Mouse (Mus musculus) CH12F3 (cell line): Measurements from ENCODE around the gene Cst9.

Source experiments
- in situ Hi-C: fragments of 300-500 bp; cut with MboI; formaldehyde crosslinking; loops from 2 replicates; pipeline ENCODE4 v1.14.3; 2020; ENCODE audit warnings: low sequenced_read_pairs

Cst9 gene

GRCm38 (mm10) chr2:148834912-148835311, at the start of gene Cst9:
Gene Cst9, plus strand, starts transcription at chr2:148835147.
- in situ Hi-C loops = no loop called here

DNA sequence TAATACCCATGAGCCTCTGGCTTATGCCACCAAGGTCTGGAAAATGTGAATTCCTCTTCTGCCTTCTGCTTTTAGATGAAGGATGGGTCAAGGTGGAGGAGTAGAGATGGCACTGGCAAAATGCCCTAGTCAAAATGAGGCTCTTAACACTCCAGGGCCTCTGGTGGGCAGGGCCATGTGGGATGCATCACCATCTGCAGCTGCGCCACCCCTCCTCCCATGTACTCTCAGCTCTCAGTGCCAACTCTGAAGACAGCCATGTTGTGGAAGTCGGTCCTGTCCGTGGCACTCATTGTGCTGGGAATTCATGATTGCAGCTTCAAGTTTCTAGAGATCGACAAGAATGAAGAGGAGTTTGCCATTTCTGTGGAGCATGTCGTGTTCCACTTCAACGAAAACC, 45.8 kb upstream of the Cst9 start, which contains the start of gene Cst12:
Cst12 (plus strand) TSS at position 220 of the 400 bp plus-strand sequence.
- in situ Hi-C loops = no loop called here

DNA sequence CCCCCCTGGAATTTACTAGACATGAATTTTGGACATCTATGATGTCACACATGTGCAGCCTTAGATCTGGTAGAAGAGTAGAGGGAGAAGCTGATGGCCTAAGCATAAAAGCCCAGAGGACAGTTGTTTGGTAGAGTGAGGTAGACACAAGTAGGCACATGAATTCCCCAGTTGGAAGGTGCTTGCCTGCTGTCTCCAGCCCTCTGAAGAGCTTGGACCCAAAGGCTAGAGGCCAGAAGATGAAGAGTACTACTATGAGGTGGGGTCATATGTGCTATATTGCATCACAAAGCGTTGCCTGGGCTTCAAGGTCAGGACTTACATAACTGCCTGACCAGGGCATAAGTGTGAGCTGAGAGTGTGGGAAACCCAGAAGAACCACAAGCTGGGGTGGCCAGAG, 36.5 kb upstream of the Cst9 start, which contains the start of gene Cst8:
Cst8 (plus strand) TSS at position 301 of the 400 bp plus-strand sequence.
- in situ Hi-C loops = no loop called here

DNA sequence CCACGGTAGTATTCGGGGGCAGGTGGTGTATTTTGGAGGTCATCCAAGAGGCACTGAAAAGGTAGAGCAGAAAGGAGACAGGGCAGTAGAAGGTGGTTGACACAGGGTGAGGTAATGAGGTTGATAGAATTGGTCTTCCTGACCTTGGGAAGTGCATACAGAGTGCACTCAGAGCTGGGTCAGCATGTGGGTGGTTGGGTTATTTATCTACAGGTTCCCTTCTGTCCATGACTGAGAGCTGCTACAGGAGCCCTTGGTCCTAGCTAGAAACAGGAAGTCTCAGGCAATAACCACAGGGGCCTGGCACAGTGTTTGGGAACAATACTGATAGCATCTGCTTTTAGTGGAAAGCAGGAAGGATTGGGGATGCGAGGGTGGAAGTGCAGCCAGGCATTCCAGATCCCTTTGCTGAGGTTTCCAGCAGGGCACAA, 33.4 kb upstream of the Cst9 start:
- in situ Hi-C loops = no loop called here

DNA sequence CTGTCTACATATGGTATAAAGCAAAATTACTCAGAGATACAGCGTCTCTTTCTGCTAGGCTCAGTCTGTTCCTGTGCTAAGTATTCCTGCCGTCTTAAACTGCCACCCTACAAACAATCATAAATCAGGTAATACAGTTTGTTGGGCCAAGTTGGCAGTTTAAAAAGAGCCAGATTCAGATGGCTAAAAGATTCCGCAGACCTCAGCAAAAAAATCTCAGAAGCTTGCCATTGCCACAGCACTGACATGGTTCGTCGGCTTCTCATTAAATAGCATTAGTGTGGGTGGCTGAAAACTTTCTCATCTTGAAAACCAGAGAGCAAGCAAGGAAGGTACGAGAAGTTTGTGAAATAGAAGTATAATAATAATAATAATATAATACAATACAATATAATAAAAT, 28.3 kb upstream of the Cst9 start:
- in situ Hi-C loops = no loop called here

- in situ Hi-C loops = no loop called here
Measured at GRCm38 (mm10) chr2:148819909-148820308, 15.0 kb upstream of the Cst9 start, which contains the start of gene Cst13. Gene Cst13, plus strand, starts transcription at chr2:148820081.

- in situ Hi-C loops = no loop called here
Measured at GRCm38 (mm10) chr2:148825986-148826385, 9.0 kb upstream of the Cst9 start.

GRCm38 (mm10) chr2:148838075-148838777, 3.3 kb downstream of the Cst9 start:
- in situ Hi-C loops = no loop called here

- in situ Hi-C loops = no loop called here
Measured at GRCm38 (mm10) chr2:148839224-148839623, 4.3 kb downstream of the Cst9 start.

DNA sequence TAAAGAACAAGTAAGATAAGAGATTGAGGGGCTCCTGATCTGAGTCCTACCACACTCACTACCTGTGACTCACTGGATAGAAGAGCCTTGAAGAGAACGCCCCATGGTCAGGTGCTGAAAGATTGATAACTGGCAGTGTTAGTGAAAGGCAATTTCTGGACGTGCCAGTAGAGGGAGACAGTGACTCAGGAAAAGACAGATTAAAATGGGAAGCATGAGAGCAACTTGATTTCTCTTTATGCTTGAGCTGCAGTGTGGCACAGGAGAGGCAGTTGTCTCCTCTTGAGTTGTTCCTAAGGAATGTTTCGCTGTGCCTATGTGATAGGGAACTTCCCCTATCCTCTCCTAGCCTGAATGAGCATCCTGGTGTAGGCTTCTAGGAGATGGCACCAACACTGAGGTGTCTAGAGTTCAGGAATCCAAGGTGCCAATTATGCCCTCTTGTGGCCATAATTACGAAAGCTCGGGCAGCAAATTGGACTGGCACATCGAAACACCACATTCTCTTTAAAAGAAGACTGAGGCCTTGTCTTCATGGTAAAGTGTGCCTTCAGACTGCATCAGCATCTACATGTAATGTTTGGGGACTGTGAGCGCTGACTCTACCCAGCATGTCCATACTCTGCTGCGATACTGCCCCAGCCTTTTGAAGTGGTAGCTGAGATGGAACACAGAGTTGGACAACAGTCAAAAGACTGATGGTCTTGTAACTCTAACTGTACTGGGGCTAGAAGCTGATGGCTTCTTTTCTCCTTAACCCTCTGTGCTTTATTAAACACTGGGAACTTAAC, 16.4 kb downstream of the Cst9 start:
- in situ Hi-C loops = loop anchor here (5.0 kb wide), 1 partner anchor 51 kb away; no protein-coding TSS in a partner anchor

- in situ Hi-C loops = no loop called here
Measured at GRCm38 (mm10) chr2:148856630-148857400, 21.9 kb downstream of the Cst9 start.

DNA sequence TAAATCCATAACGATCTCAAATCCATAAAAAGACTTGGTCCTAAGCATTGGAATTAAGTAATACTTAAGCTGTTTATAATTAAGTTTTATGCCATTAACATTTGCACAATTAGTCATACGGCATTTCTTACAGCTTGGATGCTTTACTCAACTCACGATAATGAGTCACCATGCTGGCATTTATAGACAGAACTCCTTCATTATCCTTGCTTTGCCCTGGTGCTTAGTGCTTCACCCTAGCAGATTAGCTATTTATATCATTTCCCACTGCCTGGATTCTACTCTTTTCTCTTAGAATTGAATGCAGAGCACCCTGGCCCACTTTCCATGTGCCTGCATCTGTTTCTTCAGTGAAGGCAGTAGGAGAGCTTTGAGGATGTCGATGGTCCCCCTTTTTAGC, 22.6 kb downstream of the Cst9 start:
- in situ Hi-C loops = no loop called here

DNA sequence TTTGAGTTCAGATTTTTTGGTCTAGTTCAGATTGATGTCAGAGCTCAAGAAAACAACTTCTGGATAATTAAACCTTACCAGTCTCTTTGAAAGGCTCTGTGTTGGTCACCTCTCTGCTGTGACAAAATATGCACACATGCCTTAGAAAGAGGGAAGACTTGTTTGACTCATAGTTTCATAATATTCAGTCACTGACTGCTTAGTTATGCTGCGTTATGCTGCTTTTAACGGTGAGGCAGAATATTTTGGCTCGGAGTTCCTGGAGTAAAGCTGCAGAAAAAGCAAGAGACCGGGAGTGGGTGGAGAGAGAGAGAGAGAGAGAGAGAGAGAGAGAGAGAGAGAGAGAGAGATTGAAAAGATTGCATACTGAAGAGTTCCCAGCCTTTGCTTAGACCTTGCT, 26.0 kb downstream of the Cst9 start:
- in situ Hi-C loops = no loop called here

GRCm38 (mm10) chr2:148861693-148862092, 26.7 kb downstream of the Cst9 start:
- in situ Hi-C loops = no loop called here

GRCm38 (mm10) chr2:148864966-148865365, 30.0 kb downstream of the Cst9 start, which contains the start of gene 9230104L09Rik:
Gene 9230104L09Rik, minus strand, starts transcription at chr2:148865038.
- in situ Hi-C loops = no loop called here

GRCm38 (mm10) chr2:148868959-148869358, 34.0 kb downstream of the Cst9 start:
- in situ Hi-C loops = no loop called here

DNA sequence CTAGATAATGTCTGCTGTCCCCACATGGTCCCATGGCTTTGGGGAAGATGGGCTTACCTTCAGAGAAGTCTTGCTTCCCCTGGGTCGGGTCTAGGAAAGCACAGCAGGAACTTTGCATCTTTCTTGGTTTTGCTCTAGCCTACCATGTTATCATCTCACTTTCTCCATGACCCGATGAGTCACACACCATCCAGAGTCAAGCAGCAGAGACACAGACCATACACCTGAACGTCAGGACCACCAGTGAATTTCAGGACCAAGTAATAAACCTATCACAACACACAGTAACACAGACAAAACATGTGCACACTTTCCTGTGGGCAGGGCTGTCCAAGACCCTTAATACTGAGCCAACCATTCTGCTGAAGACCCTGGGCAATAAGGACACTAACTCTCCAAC, 35.6 kb downstream of the Cst9 start:
- in situ Hi-C loops = no loop called here

DNA sequence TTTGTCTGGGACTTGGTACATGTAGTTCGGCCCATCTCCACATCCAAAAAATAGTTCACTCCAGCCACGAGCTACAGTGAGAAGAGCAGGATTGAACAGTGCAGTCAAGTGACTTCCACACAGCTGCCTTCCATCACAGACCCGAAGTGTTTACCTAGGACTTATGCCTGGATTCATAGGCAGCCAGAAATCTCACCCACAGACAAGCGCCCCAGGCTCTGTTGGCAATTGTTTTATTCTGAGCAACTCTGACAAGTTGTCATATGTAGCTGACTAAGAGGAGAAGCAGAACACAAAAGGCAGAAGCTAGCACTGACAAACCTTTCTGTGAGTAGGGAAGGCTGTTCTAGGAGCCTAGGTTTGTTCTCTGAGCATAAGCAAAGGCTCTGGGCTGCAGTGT, 37.9 kb downstream of the Cst9 start:
- in situ Hi-C loops = no loop called here

DNA sequence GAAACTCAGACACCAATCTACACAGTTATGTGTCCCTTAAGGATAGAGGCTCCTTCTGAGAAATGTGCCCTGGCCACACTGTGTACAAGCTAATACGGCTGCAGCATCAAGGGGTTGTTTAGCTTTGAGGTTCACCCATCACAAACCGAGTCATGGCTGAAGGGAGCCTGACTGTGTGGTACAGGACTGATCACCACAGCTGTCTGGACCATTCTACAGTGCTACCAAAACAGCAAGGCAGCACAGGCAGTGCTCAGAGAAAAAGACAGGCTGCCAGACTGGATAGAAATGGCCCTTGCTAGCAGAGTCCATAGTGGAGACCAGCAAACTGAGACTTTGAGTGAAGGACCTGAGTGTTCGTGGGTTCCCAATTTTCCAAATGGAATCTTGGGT, 39.3 kb downstream of the Cst9 start:
- in situ Hi-C loops = no loop called here

- in situ Hi-C loops = no loop called here
Measured at GRCm38 (mm10) chr2:148874617-148875334, 39.8 kb downstream of the Cst9 start.
